9 mouse cellular contexts compared by ENCODE assay signal in genomic region chr11:28954673-28955304, GRCm38 (mm10).
DNase-seq lines count a peak whose midpoint lies in the region; TF ChIP-seq lines count a peak whose summit lies in the region.
"Had no signal": no experiment of that assay in that cellular context is flagged by ENCODE, and none has a peak within 500 bp of the region (broad histone marks: within the 10 kb centered on the region; RNA-seq: fewer than 3 reads in every experiment).

No protein-coding gene starts in this region.

- H3K27me3 ChIP-seq in cerebellum, adult 2 months (ENCODE audit: control insufficient read depth, insufficient read depth, low read length) = no peaks in the 10 kb centered on the region

- intact Hi-C loops in left cerebral cortex, adult 2 months (cut with DNase I) = no loop called here

- H3K27ac ChIP-seq in left cerebral cortex, adult 2 months = no peak overlapping the region
- no peak overlapping the region for H3K27ac ChIP-seq in cerebellum, adult 2 months (ENCODE audit: insufficient read depth, low read length)

- DNase-seq in adrenal gland, postnatal 14 days = peak; percentile 30
- DNase-seq in adrenal gland, adult 8-10 months = no peak
- DNase-seq in retina, postnatal 1 day = peak; percentile 7
- DNase-seq in retina, embryonic 14.5 days (ENCODE audit: low spot score) = no peak
- DNase-seq in kidney, postnatal 14 days = peak; percentile 70
- DNase-seq in left cerebral cortex, adult 2 months (ENCODE audit: extremely low spot score in 1 of 2, low spot score in 2 of 2) = no peak
- no peak for DNase-seq in layer of hippocampus, adult 18-20 months (ENCODE audit: low spot score in 2 of 2)
- DNase-seq in cerebellum, adult 2 months = no peak
- DNase-seq: cerebellum, postnatal 25 days had no signal

- no peaks in the 10 kb centered on the region for H3K4me1 ChIP-seq in cerebellum, adult 2 months (ENCODE audit: control insufficient read depth, insufficient read depth, low read length)

- no peak overlapping the region for H3K4me3 ChIP-seq in left cerebral cortex, adult 2 months
- no peak overlapping the region for H3K4me3 ChIP-seq in cerebellum, adult 2 months (replicated peaks; ENCODE audit: insufficient read depth, low read depth, low read length)

- no peak for TF ChIP-seq POLR2A in cerebellum, adult 2 months (IDR thresholded peaks at IDR 0.05; ENCODE audit: borderline replicate concordance, insufficient read depth, low read length)

- WGBS in cerebellum, adult 2 months = 27% methylated on average over 6 of the region's 6 CpGs

- no peak for TF ChIP-seq CTCF in left cerebral cortex, adult 2 months (IDR thresholded peaks at IDR 0.05)
- TF ChIP-seq CTCF in cerebellum, adult 2 months (IDR thresholded peaks at IDR 0.05; ENCODE audit: borderline replicate concordance, insufficient read depth, low read depth, low read length) = no peak

Comparison
In these comparisons a context has a peak if more than half of its experiments do, and no peak if none do; other contexts are left out.
1. DNase-seq: peak in adrenal gland, postnatal 14 days (single experiment), retina, postnatal 1 day (single experiment) and kidney, postnatal 14 days (single experiment); none in adrenal gland, adult 8-10 months (single experiment), retina, embryonic 14.5 days (single experiment), left cerebral cortex, adult 2 months (0 of 2), layer of hippocampus, adult 18-20 months (0 of 2) and cerebellum, adult 2 months (0 of 2).